Mouse (Mus musculus): ENCODE results near the gene Calcb. TPM values are rescaled to one million over a fixed set of nuclear protein-coding genes. Genes with fewer than 3 reads are reported as not detected.

The Calcb gene
- polyA plus RNA-seq, 1 experiment from 2014 or later: 1.4 TPM

DNA sequence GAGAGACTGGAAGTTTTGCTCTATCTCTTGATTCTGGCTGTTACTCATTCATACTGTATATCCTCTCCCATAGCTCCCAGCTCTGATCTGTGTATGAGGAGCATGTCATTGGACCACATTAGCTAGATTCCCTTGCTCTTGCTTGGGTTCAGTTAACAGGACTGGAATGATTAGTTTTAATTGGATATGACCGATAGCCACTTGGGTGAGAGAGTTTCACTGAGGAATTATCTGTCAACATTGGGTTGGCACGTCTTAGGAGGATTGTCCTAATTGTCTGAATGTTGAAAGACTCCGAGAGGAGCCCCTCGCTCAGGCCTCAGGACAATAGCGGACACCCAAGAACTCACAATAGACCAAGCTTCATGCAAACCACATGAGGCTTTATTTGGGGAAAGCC lies 17.8 kb downstream of the Calcb start:
- Histone ChIP-seq H3K4me3 (no peak overlapping the region), H3K27ac (no peak overlapping the region), H3K36me3 (no peaks in the 10 kb centered on the region), H3K4me1 (replicated peaks) (no peaks in the 10 kb centered on the region), H3K9ac (no peak overlapping the region), H3K9me3 (no peaks in the 10 kb centered on the region), H3K4me2 (no peak overlapping the region), H3K27me3 (no peaks in the 10 kb centered on the region)
- WGBS: 49% methylated on average over 5 of the region's 5 CpGs
- ATAC-seq (ENCODE audit: low FRiP score): no peak

DNA sequence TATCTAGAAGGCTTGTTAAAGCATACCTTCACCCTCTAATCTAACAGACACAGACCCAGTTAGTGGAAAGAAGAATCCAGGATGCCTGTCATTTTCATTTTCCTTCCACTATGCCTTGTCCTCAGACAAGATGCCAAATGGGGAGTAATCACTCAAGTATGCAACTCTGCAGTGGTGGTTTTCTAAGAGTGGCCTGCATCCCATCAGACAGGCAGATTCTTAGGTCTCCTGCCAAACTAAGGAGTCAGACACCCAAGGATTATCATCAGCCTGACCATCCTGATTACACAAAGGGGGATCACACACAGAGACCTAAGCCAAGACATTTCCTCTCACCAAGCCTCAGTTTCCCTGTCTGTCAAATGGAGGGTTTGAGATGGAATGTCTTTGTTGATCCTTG lies 19.7 kb downstream of the Calcb start:
- no peak overlapping the region for H3K4me2 ChIP-seq
- H3K36me3 ChIP-seq: no peaks in the 10 kb centered on the region
- H3K27ac ChIP-seq: no peak overlapping the region
- H3K9ac ChIP-seq: no peak overlapping the region
- no peaks in the 10 kb centered on the region for H3K27me3 ChIP-seq
- H3K9me3 ChIP-seq: no peaks in the 10 kb centered on the region
- no peak overlapping the region for H3K4me3 ChIP-seq
- H3K4me1 ChIP-seq (replicated peaks): no peaks in the 10 kb centered on the region
- ATAC-seq (ENCODE audit: low FRiP score): no peak

DNA sequence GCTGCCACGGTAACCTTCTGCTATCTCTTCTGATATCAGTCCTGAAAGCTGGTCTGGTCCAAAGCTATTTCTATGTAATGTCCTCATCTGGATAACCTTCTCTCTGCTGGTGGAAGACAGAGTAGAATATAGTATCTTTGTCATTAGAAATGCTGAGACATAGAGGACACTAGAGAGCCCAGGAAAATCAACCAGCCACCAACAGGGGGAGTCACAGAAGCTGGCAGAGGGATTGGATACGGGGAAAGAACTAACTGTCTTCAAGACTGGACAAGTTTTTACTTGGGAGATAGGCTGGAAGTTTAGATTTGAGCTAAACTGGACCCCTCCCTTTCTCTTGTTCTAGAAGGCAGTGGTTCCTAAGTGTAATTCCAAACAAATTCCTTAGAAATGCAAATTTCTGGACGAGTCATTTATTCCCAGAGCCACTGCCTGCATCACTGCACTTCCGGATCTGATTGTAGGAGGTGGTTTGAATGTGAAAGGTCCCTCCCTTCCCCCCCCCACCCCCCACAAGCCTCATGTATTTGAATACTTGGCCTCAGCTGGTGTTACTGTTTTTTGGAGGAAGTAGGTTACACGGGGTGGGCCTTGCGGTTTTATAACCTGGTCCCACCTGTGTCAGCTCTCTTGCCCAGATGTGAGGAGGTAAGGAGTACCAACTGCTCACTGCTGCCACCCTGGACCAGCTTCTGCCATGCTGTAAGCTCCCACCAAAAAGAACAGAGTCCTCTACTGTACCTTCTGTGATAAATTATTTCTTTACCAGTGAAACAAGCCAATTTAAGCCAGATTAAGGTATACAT lies 22.1 kb downstream of the Calcb start:
- no peak overlapping the region for H3K4me2 ChIP-seq
- ATAC-seq (ENCODE audit: low FRiP score): no peak
- H3K4me3 ChIP-seq: no peak overlapping the region
- H3K9me3 ChIP-seq: no peaks in the 10 kb centered on the region
- H3K36me3 ChIP-seq: no peaks in the 10 kb centered on the region
- H3K27ac ChIP-seq: no peak overlapping the region
- H3K27me3 ChIP-seq: peaks cover 6% of the 10 kb centered on the region; the same call in 1 of the 2 replicates
- WGBS: 50% methylated on average over 6 of the region's 6 CpGs
- H3K4me1 ChIP-seq (replicated peaks): peaks cover 9% of the 10 kb centered on the region
- no peak overlapping the region for H3K9ac ChIP-seq

DNA sequence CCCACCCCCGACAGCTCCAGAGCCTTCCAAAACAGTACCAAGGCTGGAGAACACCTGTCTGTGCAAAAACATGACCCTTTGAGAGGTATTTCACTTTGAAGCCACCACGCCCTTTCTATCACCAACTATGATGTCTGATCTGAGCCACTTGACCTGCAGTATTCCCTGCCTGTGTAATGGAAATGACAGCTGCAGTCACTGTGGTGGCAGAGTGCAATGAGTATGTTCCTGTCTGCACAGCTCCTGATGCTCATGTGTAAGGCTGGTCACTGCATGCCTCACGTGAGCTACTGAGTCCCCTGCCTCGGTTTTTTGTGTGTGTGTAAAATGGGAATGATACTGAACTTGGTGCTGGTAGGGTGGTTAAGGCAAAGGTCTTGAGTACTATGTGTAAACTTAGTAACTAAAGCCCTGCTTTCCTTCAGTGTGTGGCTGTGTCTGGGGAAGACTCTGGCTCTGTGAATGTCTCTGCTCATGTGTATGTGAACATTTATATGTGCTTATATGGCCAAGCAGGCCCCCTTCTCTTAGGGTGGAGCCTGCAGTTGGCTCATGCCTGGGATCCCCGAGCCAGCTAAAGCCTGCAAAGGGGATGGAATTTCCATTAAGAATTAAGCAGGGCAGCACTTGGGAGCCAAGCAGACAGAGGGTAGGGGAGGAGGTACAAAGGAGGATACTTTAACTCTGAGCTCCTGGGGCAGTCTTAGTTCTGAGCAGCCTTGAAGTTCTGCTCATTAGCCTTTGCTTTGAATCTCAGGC lies 24.8 kb downstream of the Calcb start, which contains the start of gene Insc:
Gene Insc (plus strand): TSS at position 673 of the 759 bp plus-strand sequence.
- H3K27me3 ChIP-seq: peaks cover 6% of the 10 kb centered on the region; the same call in 1 of the 2 replicates
- H3K9me3 ChIP-seq: no peaks in the 10 kb centered on the region
- H3K27ac ChIP-seq: no peak within 1 kb of the TSS
- H3K4me3 ChIP-seq: no peak within 1 kb of the TSS
- 80% methylated on average over 5 of the region's 5 CpGs for WGBS
- H3K36me3 ChIP-seq: no peaks in the 10 kb centered on the region
- no peak within 1 kb of the TSS for H3K9ac ChIP-seq
- no peak within 1 kb of the TSS for H3K4me2 ChIP-seq
- H3K4me1 ChIP-seq (replicated peaks): peaks cover 14% of the 10 kb centered on the region
- ATAC-seq (ENCODE audit: low FRiP score): no peak

DNA sequence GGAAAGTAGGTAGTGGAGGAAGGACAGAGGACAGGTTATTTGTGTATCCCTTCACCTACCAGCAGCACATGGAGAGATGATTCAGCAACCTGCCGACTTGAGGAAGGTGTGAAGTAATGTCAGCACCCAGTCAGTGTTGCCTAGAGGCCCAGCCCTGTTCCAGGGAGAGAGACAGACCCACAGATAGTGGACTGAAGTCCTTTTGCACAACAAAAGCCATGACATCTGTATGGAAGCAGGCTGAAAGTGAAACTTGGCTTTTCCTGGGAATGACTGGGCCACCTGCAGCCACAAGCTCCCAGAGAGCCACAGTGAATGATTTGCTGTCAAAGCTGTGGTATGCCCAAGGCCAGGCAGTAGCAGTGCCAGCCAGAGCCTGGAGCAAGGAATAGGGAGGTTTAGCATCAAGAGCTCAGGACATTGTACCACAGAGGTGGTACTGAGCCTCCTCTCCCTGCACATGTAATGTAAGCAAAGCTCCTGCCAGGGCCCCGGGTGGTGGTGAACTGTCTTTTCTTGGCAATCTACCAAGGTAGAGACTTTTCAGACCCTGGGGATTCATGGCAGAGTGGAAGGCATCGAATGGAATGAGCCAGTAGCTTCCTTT lies 26.3 kb downstream of the Calcb start:
- ATAC-seq (ENCODE audit: low FRiP score): no peak
- Histone ChIP-seq H3K9ac (no peak overlapping the region), H3K4me2 (peak overlapping the region; percentile 81; the same call in 1 of the 2 replicates)

GRCm38 (mm10) chr7:114745481-114746271 lies 27.2 kb downstream of the Calcb start:
- Histone ChIP-seq H3K4me3 (peak overlapping the region; percentile 43), H3K4me2 (peak overlapping the region; percentile 81), H3K27me3 (peaks cover 6% of the 10 kb centered on the region; the same call in 1 of the 2 replicates), H3K9ac (peak overlapping the region; percentile 66), H3K4me1 (replicated peaks) (peaks cover 14% of the 10 kb centered on the region), H3K9me3 (no peaks in the 10 kb centered on the region), H3K36me3 (no peaks in the 10 kb centered on the region), H3K27ac (no peak overlapping the region)
- WGBS: 5% methylated on average over 34 of the region's 34 CpGs
- ATAC-seq (ENCODE audit: low FRiP score): peak; percentile 75; the same call in 1 of the 2 replicates

More for the DNA sequence above, 26.3 kb downstream of the Calcb start:
- no peaks in the 10 kb centered on the region for H3K36me3 ChIP-seq
- H3K4me3 ChIP-seq: no peak overlapping the region
- WGBS: 52% methylated on average over 3 of the region's 3 CpGs
- H3K9me3 ChIP-seq: no peaks in the 10 kb centered on the region
- no peak overlapping the region for H3K27ac ChIP-seq
- peaks cover 14% of the 10 kb centered on the region for H3K4me1 ChIP-seq (replicated peaks)
- peaks cover 6% of the 10 kb centered on the region; the same call in 1 of the 2 replicates for H3K27me3 ChIP-seq

GRCm38 (mm10) chr7:114747596-114747995 lies 29.2 kb downstream of the Calcb start:
- H3K4me3 ChIP-seq: no peak overlapping the region
- H3K4me1 ChIP-seq (replicated peaks): peaks cover 14% of the 10 kb centered on the region
- H3K27me3 ChIP-seq: peaks cover 6% of the 10 kb centered on the region; the same call in 1 of the 2 replicates
- 43% methylated on average over 3 of the region's 3 CpGs for WGBS
- no peak overlapping the region for H3K27ac ChIP-seq
- H3K4me2 ChIP-seq: no peak overlapping the region
- no peak for ATAC-seq (ENCODE audit: low FRiP score)
- H3K36me3 ChIP-seq: no peaks in the 10 kb centered on the region
- H3K9me3 ChIP-seq: no peaks in the 10 kb centered on the region
- H3K9ac ChIP-seq: no peak overlapping the region

- H3K4me2 ChIP-seq: no peak overlapping the region
- H3K27me3 ChIP-seq: peaks cover 6% of the 10 kb centered on the region; the same call in 1 of the 2 replicates
- ATAC-seq (ENCODE audit: low FRiP score): no peak
- no peaks in the 10 kb centered on the region for H3K36me3 ChIP-seq
- no peak overlapping the region for H3K27ac ChIP-seq
- H3K4me3 ChIP-seq: no peak overlapping the region
- no peak overlapping the region for H3K9ac ChIP-seq
- H3K4me1 ChIP-seq (replicated peaks): peaks cover 15% of the 10 kb centered on the region
- no peaks in the 10 kb centered on the region for H3K9me3 ChIP-seq
- WGBS: 68% methylated on average over 4 of the region's 4 CpGs
Observed at GRCm38 (mm10) chr7:114748239-114748638, 29.8 kb downstream of the Calcb start.

DNA sequence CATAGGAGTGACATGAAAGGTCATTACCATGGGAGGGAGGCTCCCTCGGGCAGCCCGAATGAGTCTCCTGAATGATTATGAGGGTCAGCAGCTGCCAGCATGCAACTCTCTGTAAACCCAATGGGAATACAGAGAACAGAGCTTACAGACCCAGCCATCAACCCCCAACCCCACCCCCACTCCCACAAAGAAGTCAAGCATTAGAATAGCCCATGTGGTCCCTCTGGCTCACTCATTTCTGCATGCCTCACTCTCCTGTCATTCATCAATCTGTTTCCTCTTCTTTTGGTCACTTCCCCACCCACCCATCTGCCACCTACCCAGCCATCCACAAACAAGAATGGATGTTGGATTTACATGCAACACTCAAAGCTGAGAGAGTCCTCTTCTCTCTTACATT lies 35.0 kb downstream of the Calcb start:
- 0 out of 2 replicates have a peak, but pooled peaks cover 7% of the 10 kb centered on the region for H3K4me1 ChIP-seq (replicated peaks)
- no peak overlapping the region for H3K9ac ChIP-seq
- H3K4me3 ChIP-seq: no peak overlapping the region
- H3K9me3 ChIP-seq: no peaks in the 10 kb centered on the region
- no peak overlapping the region for H3K4me2 ChIP-seq
- H3K36me3 ChIP-seq: no peaks in the 10 kb centered on the region
- ATAC-seq (ENCODE audit: low FRiP score): peak; percentile 63; the same call in 1 of the 2 replicates
- H3K27ac ChIP-seq: no peak overlapping the region; the same call in 1 of the 2 replicates
- H3K27me3 ChIP-seq: no peaks in the 10 kb centered on the region
- 41% methylated on average over 2 of the region's 2 CpGs for WGBS

- H3K4me1 ChIP-seq (replicated peaks): 0 out of 2 replicates have a peak, but pooled peaks cover 7% of the 10 kb centered on the region
- H3K4me2 ChIP-seq: no peak overlapping the region
- 28% methylated on average over 1 of the region's 1 CpGs for WGBS
- no peak overlapping the region; the same call in 1 of the 2 replicates for H3K27ac ChIP-seq
- no peaks in the 10 kb centered on the region for H3K9me3 ChIP-seq
- H3K4me3 ChIP-seq: no peak overlapping the region
- ATAC-seq (ENCODE audit: low FRiP score): no peak
- H3K36me3 ChIP-seq: no peaks in the 10 kb centered on the region
- H3K9ac ChIP-seq: no peak overlapping the region
- no peaks in the 10 kb centered on the region for H3K27me3 ChIP-seq
Observed at GRCm38 (mm10) chr7:114754196-114754595, 35.8 kb downstream of the Calcb start.

DNA sequence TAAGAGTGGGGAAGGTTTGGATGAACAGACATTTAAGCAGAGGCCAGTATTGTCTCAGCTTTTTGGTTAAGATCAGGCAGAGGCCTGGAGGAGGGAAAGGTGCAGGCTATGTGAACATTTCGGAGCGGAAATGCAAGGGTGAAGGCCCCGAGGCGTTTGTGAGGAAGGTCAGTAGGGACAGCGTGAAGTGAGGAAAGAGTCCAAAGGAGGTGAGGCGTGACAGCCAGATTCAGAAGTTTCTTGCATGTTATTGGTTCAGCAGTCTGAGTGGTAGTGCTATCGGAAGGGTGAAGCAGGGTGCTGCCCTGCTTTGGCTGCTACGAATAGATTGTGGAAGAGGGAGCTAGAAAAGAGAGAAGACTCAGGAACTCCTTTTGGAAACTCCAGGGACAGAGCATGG lies 36.2 kb downstream of the Calcb start:
- WGBS: 88% methylated on average over 8 of the region's 8 CpGs
- Histone ChIP-seq H3K27ac (no peak overlapping the region), H3K4me2 (no peak overlapping the region), H3K4me3 (no peak overlapping the region), H3K36me3 (no peaks in the 10 kb centered on the region), H3K4me1 (replicated peaks) (0 out of 2 replicates have a peak, but pooled peaks cover 7% of the 10 kb centered on the region), H3K9ac (no peak overlapping the region), H3K27me3 (no peaks in the 10 kb centered on the region), H3K9me3 (no peaks in the 10 kb centered on the region)
- ATAC-seq (ENCODE audit: low FRiP score): no peak
